9 mouse cellular contexts compared by ENCODE assay signal in the genomic region with DNA sequence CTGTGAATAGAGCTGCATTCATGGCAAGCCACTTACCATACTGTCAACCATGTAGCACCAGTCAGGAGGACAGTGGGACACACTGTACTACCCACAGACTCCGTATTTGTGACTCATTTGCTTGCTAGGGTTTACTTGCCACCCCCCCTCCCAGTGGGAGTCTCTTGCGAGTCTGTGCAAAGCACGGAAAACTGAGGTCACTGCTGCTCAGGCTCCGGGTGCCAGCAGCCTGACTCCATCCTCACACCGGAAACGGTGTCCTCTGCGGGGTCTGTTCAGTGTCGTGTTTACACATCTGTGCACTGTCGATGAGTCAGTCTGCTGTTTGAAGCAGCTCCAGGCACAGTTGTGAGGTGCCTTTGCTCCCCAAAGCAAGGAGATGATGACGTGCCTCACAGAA. TPM values are rescaled to one million over a fixed set of nuclear protein-coding genes. Genes with fewer than 3 reads are reported as not detected.
DNase-seq lines count a peak whose midpoint lies in the region; ATAC-seq and TF ChIP-seq lines count a peak whose summit lies in the region.
"Had no signal": no experiment of that assay in that cellular context is flagged by ENCODE, and none has a peak within 500 bp of the region (broad histone marks: within the 10 kb centered on the region; RNA-seq: fewer than 3 reads in every experiment).

No protein-coding gene starts in this region.

- peak; percentile 65 for ATAC-seq in heart, postnatal 0 days (ENCODE audit: insufficient read depth, low read depth)
- no peak for ATAC-seq in forebrain, postnatal 0 days

- H3K27me3 ChIP-seq in heart, postnatal 0 days (ENCODE audit: control insufficient read depth, insufficient read depth, low read length): no peaks in the 10 kb centered on the region
- no peaks in the 10 kb centered on the region for H3K27me3 ChIP-seq in forebrain, postnatal 0 days (ENCODE audit: insufficient read depth, low read length)
- H3K27me3 ChIP-seq: limb, embryonic 12.5 days had no signal

- H3K36me3 ChIP-seq in heart, postnatal 0 days (replicated peaks; ENCODE audit: control insufficient read depth, insufficient read depth, low read length): no peaks in the 10 kb centered on the region
- H3K36me3 ChIP-seq in forebrain, postnatal 0 days (ENCODE audit: insufficient read depth): no peaks in the 10 kb centered on the region

- DNase-seq in gastrocnemius, adult 18-20 months (ENCODE audit: low spot score): peak; percentile 43
- no peak for DNase-seq in gastrocnemius, postnatal 10 days
- peak; percentile 70 for DNase-seq in adrenal gland, adult 2 months
- peak; percentile 55 for DNase-seq in heart, postnatal 0 days (ENCODE audit: low spot score)
- peak; percentile 81 for DNase-seq in lung, postnatal 10 days
- DNase-seq in spleen, adult 12 weeks (ENCODE audit: low spot score): no peak
- no peak for DNase-seq in cerebellum, postnatal 36 days
- no peak for DNase-seq in forebrain, postnatal 0 days

- peak overlapping the region; percentile 40; the same call in 1 of the 2 replicates for H3K27ac ChIP-seq in heart, postnatal 0 days (ENCODE audit: low read depth)
- no peak overlapping the region for H3K27ac ChIP-seq in forebrain, postnatal 0 days (ENCODE audit: low read depth, low read length)
- H3K27ac ChIP-seq: limb, embryonic 12.5 days had no signal

- no peak overlapping the region for H3K4me3 ChIP-seq in heart, postnatal 0 days (ENCODE audit: low read depth, low read length)
- H3K4me3 ChIP-seq in forebrain, postnatal 0 days (ENCODE audit: low read depth, low read length): no peak overlapping the region
- H3K4me3 ChIP-seq: limb, embryonic 12.5 days had no signal

- no peak for TF ChIP-seq CTCF in heart, postnatal 0 days (IDR thresholded peaks at IDR 0.05; ENCODE audit: low read depth)
- no peak for TF ChIP-seq CTCF in forebrain, postnatal 0 days (IDR thresholded peaks at IDR 0.05; ENCODE audit: low read depth)

- H3K4me2 ChIP-seq in heart, postnatal 0 days (ENCODE audit: low read depth, low read length): no peak overlapping the region
- H3K4me2 ChIP-seq in forebrain, postnatal 0 days (ENCODE audit: low read depth): no peak overlapping the region
- H3K4me2 ChIP-seq: limb, embryonic 12.5 days had no signal

- H3K9me3 ChIP-seq in heart, postnatal 0 days (replicated peaks; ENCODE audit: control insufficient read depth, low read length): no peaks in the 10 kb centered on the region
- H3K9me3 ChIP-seq in forebrain, postnatal 0 days (ENCODE audit: low read length): no peaks in the 10 kb centered on the region
- H3K9me3 ChIP-seq: limb, embryonic 12.5 days had no signal

- WGBS in heart, postnatal 0 days: 7% methylated on average over 10 of the region's 10 CpGs
- WGBS in forebrain, postnatal 0 days: 87% methylated on average over 10 of the region's 10 CpGs

- no peak for TF ChIP-seq EP300 in heart, postnatal 0 days (IDR thresholded peaks at IDR 0.05; ENCODE audit: low read depth)

- H3K4me1 ChIP-seq in heart, postnatal 0 days (ENCODE audit: control insufficient read depth, insufficient read depth): peaks cover 64% of the 10 kb centered on the region
- no peaks in the 10 kb centered on the region for H3K4me1 ChIP-seq in forebrain, postnatal 0 days (ENCODE audit: insufficient read depth)

- H3K9ac ChIP-seq in heart, postnatal 0 days (replicated peaks; ENCODE audit: low read depth, low read length): no peak overlapping the region
- no peak overlapping the region for H3K9ac ChIP-seq in forebrain, postnatal 0 days
- H3K9ac ChIP-seq: limb, embryonic 12.5 days had no signal

RNA-seq across cellular contexts. Expression of gene Creb3l2, which starts 43.0 kb away (rescaled TPM):
- total RNA-seq in gastrocnemius, adult 18-20 months (2021): 10 to 100 TPM; 11.9 to 13.2 TPM
- 10 to 100 TPM; 18.2 to 24.0 TPM for total RNA-seq in gastrocnemius, postnatal 10 days (2021)
- 10 to 100 TPM; 69.4 to 85.5 TPM for total RNA-seq in adrenal gland, adult 2 months (2021)
- 36.9 and 48.4 TPM in 2 replicates for polyA plus RNA-seq in adrenal gland, adult 2 months (2012; rRNA removed)
- total RNA-seq in heart, postnatal 0 days (2014; rRNA removed; ENCODE audit: low replicate concordance): 32.4 and 39.7 TPM in 2 replicates
- polyA plus RNA-seq in heart, postnatal 0 days (2015; fragmentation: Nextera tagmentation; extraction: Ambion mirVana): 16.3 TPM in 2 replicates
- total RNA-seq in forebrain, postnatal 0 days (2014; rRNA removed): 3.2 and 5.0 TPM in 2 replicates
- polyA plus RNA-seq in forebrain, postnatal 0 days (2015; fragmentation: Nextera tagmentation; extraction: Ambion mirVana): 1.3 and 2.0 TPM in 2 replicates

Comparison
In these comparisons a context has a peak if more than half of its experiments do, and no peak if none do; other contexts are left out.
1. DNase-seq: peak in gastrocnemius, adult 18-20 months (single experiment), adrenal gland, adult 2 months (single experiment), heart, postnatal 0 days (single experiment) and lung, postnatal 10 days (single experiment); none in gastrocnemius, postnatal 10 days (single experiment), spleen, adult 12 weeks (single experiment), cerebellum, postnatal 36 days (0 of 2) and forebrain, postnatal 0 days (single experiment).